Mouse (Mus musculus): ENCODE data around the gene Itsn1. TPM values are rescaled to one million over a fixed set of nuclear protein-coding genes. Genes with fewer than 3 reads are reported as not detected.

Gene Itsn1
- 100 to 1,000 TPM; 127 to 135 TPM for total RNA-seq (2021)
- long read RNA-seq, experiment 1, full-length matches to known transcripts = 23 of 64 reads
- long read RNA-seq, experiment 1, partial matches to known transcripts = 19 of 64 reads
- long read RNA-seq, experiment 1, other reads (novel, unspliced or antisense) = 22 of 64 reads
- long read RNA-seq, experiment 2, full-length matches to known transcripts = 9 of 39 reads
- long read RNA-seq, experiment 2, partial matches to known transcripts = 20 of 39 reads
- long read RNA-seq, experiment 2, other reads (novel, unspliced or antisense) = 10 of 39 reads

DNA sequence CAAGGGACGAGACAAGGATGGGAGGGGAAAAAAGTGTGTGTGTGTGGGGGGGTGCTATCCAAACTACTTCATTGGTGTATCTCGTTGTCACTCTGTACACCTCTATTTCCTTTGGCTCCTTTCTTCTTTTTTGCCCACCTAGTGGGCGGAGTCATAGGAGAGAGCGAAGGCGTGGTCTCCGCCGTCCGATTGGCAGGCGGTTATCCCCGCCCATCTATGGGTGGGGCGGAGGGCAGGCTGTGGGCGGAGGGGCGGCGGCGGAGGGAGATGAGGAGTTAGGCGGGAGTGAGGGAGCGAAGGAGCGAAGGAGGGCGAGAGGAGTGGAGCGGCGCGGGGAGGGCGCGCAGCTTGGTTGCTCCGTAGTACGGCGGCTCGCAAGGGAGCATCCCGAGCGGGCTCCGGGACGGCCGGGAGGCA, at the start of gene Itsn1:
Gene Itsn1, plus strand, starts transcription at position 216 of the 417 bp plus-strand sequence.
- DNase-seq (ENCODE audit: low spot score in 2 of 2) = peak; percentile 95 to 98

DNA sequence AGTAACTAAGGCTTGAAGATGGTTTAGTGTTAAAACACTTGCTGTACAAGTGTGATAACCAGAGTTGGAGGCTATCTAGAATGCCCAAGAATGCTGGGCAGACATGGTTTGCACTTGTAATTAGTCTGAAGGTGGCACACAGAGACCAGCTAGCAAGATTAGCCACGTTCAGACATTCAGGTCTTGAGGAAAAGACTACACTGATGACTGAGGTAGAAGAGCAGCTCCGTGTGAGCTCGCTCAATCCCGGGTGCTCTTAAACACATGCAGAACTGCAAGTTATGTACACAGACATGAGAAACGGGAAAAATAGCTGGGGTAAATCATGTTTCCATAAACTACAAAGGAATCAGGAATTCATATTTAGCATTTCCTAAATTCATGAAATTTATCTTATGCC, 48.4 kb upstream of the Itsn1 start:
- no peak for DNase-seq (ENCODE audit: low spot score in 2 of 2)

DNA sequence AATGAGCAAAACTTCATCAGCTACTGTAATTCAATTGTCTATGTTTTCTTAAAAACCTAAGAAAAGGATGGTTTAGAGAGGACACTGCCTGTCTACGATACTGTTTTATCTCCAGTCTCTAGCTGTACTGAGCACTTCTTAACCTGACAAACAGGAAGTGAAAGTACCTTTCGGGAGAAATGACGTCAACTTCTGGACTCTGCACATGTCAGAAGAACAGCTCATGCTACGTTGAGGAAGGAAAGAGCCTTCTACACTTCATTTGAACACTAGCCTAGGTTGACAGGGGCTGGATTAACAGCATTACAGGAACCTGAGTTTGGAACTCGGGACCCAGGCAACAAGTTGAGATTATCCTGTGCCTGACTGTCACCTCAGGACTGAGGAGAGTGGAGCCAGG, 43.6 kb upstream of the Itsn1 start:
- DNase-seq (ENCODE audit: low spot score in 2 of 2) = no peak

DNA sequence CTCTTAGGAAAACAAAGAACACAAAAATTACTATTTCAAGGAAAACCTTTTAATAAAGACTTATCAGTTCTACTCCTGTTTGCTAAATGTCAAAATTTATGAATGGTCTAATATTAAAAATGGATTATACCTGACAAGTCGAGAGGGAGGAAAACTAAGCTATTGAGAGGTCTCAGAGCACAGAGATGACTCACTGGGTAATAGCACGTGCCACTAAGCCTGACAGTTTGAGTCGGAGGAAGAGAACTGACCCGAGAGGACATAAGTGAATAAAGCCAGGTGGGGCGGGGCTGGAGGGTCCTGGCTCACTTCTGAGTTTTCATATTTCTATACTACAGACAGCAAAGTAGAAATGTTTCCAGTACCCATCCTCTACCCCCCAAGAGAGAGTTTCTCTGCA, 42.7 kb upstream of the Itsn1 start:
- DNase-seq (ENCODE audit: low spot score in 2 of 2) = no peak

DNA sequence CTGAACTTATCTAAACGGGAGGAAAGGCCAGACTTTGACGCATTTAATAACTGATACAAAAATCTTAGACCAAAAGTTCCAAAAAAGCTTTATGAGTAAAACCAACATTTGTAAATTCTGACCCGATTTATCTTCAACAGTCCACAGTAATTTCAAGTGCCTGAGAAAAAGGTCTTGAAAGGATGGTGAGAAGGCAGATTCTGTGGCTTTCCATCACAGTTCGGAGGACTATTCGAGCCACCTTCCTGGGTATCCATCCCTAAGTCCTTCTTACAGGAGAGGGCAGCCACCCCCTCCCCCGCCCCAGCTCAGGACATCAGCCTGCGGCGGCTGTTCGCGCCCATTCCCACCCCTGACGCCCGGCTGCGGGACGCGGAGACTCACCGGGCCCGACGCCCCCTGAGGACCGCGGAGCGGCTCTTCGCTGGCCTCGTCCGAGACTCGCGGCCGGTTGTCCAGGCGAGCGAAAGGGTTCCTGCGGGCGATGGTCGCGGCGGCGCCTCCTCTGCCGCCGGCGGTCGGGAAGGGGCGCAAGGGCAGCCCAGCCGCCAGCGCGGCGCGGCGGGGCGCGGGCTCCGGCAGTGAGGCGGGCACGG, 41.0 kb upstream of the Itsn1 start:
- DNase-seq (ENCODE audit: low spot score in 2 of 2) = no peak

DNA sequence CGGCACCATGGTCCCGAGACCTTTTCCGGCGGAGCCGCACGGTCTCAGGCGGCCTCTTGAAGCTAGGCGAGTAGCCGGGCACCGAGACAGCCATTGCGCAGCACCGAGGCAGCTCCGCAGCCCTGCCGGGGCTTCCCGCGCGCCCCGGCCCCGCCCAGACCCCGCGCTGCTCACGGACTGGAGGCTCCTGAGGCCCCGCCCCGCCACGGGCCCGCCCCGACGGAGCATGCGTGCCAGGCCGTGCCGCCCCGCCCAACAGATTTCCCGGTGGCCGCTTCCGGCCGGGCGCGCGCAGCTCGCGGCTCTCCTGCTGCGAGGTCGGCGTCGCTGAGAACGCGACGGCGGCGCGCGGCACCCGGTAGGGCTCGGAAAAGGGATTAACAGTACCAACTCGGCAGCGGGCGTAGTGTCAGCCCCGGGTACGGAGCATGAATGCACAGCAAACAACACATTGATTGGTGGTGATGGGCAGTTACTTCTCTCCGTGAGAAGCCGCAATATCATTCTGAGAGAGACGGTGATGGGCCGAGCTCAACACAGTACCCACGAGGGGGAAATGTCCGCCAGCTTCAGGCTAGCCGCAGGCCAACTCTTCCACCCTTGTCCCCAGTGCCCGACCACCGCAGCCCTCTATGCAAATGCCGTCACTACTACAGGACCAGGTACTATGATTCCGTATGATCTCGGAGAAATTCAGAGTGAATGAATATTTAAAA, 40.3 kb upstream of the Itsn1 start, which contains the start of gene Donson:
Gene Donson, minus strand, starts transcription at position 152 of the 716 bp plus-strand sequence.
- peak; percentile 93 to 95 for DNase-seq (ENCODE audit: low spot score in 2 of 2)

DNA sequence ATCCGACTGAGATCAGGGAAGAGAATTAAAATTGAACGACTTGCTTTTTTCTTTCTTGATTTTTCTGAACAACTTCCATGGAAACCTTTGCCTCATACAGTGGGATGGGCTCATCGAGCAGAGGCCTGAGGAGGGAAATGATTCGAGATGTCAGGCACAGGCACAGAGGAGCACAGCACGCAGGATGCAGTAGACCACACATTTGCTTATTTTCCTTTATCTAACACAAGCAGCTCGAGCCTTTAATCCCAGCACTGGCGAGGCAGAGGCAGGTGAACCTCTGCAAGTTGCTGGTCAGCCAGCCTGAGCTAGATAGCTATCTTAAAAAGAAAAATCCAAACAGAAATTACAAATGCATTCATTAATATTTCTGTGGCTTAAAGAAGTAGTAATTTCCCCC, 39.3 kb upstream of the Itsn1 start:
- DNase-seq (ENCODE audit: low spot score in 2 of 2) = no peak

DNA sequence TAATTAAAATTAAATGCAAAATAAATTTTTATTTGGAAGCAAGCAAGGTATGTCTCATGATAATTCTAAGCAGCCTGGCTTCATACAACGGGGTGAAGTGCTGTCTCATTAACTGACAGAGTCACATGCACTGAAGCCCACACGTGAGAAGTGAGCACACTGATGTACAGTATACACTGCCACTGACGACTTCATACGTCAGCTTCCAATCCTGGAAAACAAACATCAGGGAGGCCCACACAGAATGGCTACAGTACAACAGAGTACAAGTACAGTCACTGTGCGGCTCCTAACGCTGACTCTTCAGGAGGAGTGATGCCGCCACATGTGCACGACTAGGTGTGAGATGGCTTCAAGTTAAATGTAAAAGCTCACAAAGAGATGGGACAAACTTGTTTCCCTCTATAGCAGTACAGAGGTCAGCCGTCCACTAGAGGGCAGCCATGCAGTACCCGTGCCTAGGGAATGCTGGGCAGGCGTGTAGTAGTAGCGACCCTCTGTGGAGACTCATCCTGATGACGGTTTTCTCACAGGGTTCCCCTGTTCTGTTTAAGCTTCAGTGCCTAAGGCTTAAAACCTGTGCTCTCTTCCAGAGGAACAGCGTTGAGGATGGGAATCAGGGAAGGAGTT, 34.5 kb upstream of the Itsn1 start:
- DNase-seq (ENCODE audit: low spot score in 2 of 2) = peak; percentile 65 to 73

DNA sequence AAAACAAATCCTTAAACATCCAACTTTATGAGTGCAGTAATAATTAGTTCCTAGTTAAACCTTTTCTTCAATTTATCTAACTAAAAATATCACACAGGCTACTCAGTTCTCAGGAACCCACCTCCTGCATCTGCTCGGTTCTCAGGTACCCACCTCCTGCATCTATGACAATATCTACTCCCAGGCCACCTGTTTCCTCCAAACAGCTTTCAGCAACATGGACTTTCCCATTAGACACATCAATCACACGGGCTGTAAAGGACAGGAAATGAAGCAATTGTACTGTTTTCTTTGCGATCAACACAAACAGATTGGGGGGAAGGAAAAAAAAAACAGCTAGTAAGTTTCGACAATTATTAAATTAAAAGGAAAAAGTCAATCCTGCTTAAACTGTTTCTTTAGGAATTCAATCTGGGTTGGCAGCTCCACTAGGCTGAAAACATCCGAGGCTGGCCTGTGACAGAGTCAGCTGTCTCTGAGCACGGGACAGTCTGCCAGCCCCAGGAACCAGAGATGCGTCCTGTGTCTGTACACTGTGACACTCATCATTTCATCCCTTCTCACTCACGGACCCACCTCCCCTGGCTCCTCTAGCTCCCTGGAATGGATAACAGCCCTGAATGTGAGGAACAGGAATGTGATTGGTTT, 33.8 kb upstream of the Itsn1 start:
- DNase-seq (ENCODE audit: low spot score in 2 of 2) = no peak

DNA sequence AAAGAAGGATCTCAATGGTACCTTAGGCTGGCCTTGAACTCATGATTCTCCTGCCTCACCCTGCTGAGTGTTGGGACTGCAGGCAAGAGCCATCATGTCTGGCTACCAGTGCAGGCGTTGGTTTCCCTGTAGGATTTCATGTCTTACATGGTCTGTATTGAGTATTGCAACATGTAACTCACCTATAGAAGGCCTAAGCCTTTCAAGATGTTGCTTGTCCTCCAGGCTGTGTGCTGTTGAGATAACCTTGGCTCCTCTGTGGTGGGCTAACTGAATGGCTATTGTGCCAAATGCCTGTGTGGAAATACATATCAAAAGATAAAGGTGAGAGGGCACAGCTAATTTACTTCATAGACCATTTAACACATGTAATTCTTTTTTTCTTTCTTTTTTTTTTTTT, 30.1 kb upstream of the Itsn1 start:
- no peak for DNase-seq (ENCODE audit: low spot score in 2 of 2)

DNA sequence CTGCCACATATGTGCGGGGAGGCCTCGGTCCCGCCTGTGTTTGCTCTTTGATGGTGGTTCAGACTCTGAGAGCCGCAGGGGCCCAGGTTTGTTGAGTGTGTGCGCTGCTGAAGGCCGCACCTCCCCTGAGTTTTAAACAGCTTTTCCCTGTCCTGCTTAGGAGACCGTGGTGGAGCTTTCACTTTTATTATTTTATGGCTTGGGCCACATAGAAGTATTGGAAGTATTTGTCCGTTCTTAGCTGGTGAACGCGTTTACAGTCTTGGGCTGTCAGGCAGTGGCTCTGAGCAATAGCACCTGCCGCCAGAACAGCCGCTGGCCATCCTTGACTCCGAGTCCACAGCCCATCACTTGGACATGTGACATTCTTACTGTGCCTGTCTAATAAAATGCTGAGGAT, 27.2 kb upstream of the Itsn1 start:
- no peak for DNase-seq (ENCODE audit: low spot score in 2 of 2)

DNA sequence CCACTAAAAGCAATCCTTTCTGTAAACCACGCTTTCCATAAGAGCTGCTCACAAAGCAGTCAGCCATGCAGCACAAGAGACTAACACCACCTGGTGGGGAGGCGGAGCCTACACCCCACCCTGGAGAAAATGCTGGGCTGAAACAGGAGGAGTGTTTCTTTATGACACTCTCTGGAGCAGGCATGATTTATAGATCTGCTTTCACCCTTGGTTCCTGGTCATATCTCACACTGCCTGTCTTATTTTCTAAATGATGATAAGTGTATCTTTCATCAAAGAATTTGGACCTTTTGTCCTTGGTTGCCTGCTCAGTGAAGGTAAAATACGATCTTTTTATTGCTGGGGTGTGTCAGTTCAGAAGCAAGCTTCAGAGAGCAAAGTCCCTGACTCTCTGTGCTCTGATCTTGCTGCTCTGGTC, 26.3 kb upstream of the Itsn1 start:
- no peak for DNase-seq (ENCODE audit: low spot score in 2 of 2)

DNA sequence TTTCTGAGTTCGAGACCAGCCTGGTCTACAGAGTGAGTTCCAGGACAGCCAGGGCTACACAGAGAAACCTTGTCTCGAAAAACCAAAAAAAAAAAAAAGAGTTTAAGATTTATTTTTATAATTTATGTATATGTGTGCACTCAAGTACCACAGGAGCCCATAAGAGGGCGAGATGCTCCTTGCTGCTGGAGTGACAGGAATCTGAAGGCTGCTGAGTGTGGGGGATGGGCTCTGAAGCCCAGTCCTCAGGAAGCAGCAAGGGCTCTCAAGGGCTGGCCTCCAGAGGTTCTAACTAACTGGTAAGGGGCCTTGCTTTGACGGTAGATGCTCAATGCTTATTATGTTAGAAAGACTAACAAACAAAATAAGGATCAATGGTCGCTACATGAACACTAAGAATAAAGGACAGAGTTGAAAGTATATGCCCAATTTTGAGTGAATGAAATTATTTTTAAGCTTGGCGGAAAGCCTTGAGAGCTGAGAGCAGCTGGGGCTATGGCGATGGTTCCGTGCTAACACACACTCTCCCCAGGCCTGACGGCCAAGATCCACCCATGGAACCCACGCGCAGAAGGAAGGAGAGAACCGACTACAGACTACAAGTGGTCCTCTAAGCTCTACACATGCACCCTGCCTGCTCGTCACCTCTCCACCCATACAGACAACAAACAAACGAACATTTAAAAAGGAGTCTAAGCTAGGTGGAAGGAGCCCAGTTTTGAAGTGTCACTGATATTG, 24.3 kb upstream of the Itsn1 start:
- peak in 1 of 2 experiments; percentile 55 for DNase-seq (ENCODE audit: low spot score in 2 of 2)

DNA sequence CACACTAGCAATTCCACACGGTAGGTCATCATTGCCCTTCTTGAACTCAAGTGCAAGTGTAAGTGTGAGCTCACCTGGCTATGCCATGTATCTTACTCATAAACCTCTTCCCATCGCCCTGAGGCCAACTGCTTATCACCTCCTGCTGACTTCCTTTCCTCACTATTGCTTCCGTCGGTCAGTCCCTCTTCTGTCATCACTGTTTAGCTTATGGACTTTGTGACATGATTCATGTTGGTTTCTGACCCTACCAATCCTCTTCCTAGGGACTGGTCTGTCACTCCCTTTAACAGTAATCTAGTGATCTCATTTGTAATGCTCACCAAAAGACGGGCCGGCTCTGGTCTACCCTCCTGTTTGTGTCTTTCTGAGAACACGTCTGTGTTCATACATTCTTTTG, 18.8 kb upstream of the Itsn1 start:
- no peak for DNase-seq (ENCODE audit: low spot score in 2 of 2)

DNA sequence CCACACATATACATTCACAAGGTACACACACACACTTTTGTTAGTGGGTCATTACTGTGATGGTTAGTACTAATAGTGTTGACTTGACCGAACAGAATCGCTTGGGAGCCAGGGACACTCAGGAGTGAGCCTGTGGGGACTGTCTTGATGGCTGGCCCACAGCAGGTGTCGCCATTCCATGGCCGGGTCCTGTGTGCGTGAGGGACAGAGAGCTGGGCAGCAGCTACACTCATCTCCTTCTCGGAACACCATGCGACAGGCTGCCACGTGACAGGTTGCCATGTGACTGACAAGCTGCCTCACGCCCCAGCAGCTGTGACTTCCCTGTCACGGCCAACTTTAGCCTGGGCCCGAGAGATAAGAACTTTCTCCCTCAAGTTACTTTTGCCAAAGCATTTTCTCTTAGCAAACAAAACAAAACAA, 12.1 kb upstream of the Itsn1 start:
- DNase-seq (ENCODE audit: low spot score in 2 of 2) = no peak

DNA sequence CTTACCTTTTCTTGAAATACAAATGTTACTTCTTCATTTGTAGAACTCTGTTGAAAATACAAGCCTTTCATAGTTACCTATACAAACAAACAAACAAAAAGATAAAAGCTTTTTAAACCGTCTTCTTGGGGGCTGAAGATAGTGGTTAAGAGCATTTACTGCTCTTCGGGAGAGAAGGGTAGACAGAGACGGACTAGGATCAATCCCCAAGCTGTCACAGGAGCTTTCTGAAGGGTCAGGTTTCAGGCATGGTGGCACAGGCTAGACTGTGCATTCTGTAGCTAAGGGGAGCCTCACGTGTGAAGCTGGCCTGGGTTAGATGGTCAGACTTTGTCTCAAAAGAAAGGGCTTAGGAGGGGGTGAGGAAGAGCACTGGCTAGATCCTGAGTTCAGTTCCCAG, 11.7 kb upstream of the Itsn1 start:
- DNase-seq (ENCODE audit: low spot score in 2 of 2) = no peak

DNA sequence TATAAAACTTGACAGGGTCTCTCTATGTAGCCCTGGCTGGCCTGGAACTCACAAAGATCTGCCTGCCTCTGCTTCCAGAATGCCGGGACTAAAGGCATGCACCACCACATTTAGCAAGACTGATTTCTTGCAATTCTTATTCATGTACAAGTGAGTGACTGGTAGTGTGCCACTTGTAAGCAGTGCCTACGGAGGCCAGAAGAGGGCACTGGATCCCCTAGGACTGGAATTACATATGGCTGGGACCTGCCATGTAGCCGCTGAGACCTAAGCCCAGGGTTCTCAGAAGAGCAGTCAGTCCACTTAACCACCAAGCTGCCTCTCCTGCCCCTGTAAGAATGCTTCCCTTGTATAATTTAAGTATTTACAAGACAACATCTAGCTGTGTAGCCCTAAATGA, 4.8 kb upstream of the Itsn1 start:
- peak; percentile 44 to 54 for DNase-seq (ENCODE audit: low spot score in 2 of 2)

DNA sequence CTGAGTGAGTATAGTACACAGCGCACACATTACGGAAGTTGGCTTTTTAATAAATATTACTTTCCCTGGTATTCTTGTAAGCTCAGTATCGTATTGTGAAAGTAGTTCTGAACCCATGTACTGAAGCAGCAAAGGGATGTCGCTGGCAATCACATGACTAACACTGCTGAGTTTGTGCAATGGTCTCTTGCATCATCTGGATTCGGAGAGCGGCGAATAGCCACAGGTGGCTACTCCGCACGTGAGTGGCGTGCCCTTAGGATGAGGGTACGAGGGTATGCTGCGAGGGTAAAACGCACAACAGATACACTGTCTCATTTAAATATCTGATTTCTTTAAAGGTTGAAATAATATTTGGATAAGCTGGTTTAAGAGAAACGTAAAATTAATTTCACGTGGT, 1.6 kb upstream of the Itsn1 start:
- DNase-seq (ENCODE audit: low spot score in 2 of 2) = no peak

DNA sequence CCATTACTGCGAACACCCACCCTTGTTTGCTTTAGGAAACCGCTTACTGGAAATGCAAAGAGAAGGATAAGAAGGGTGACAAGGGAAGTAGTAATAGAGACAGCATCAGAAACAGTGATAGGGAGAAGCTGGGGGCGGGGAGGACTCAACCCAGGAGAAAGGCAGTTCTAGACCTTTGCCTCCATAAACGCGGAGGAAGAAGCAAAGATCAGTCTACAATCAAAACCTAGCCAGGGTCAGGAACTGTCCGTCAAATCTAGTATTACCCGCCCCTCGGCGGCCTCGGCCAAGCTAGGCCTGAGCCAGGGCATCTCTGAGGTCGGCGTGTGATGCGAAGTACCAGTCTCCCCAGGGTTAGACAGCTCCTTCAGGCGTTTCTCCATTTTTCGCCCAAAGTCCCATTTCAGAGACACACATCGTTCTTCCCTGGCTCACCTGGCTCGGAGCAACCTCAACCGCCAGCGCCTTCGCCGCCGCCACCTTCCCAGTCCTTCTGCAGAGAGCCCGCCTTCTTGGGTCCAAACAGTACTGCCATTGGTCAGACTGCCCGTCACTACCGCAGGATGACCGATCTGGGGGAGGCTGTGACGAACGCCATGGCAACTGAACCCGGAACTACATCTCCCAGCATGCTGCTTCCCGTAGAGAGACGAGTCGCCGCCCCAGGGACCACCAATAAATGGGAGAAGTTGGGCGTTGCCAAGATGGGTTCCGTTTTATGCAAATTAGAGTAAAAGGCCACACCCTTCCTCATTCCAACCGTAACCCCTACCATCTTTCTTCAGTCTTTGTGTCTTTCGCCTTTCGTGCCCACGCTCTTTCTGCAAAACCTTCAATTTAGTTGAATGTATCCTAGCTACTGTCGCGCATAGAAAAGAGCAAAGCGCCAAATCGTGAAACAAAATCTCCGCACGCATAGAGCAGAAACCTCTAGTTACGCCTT, 687 bp upstream of the Itsn1 start, which contains the start of gene Cryzl1:
Gene Cryzl1, minus strand, starts transcription at position 853 of the 943 bp plus-strand sequence.
- peak; percentile 98 for DNase-seq (ENCODE audit: low spot score in 2 of 2)
